Mouse (Mus musculus) hindbrain, embryonic 15.5 days (tissue): Measurements from ENCODE around the gene Sspo. TPM values are rescaled to one million over a fixed set of nuclear protein-coding genes. Genes with fewer than 3 reads are reported as not detected.
"Not testable (repeated sequence)": the region's sequence is repeated elsewhere in the genome, so short reads cannot be mapped to it uniquely, and the experiment has no call there.

Experiments used
- ATAC-seq: fragments of 200-750 bp; cut with Nextera tagmentation; 2 replicates; pipeline ENCODE4 v1.8.0; 2017; ENCODE audit warnings: low read depth, moderate number of reproducible peaks, moderate TSS enrichment; ENCODE audit not compliant: low FRiP score
- H3K27ac ChIP-seq: fragments of 300-500 bp; sonication (generic); replicated peaks from 2 replicates; pipeline ENCODE4 v1.5.1; 2015; ENCODE audit warnings: mild to moderate bottlenecking, inconsistent platforms
- H3K27me3 ChIP-seq: fragments of 300-500 bp; sonication (generic); 2 replicates; pipeline ENCODE4 v1.6.1; 2015; ENCODE audit warnings: control low read depth, inconsistent platforms
- H3K36me3 ChIP-seq: fragments of 300-500 bp; sonication (generic); 2 replicates; pipeline ENCODE4 v1.6.1; 2015; ENCODE audit warnings: control low read depth, inconsistent platforms
- H3K4me1 ChIP-seq: fragments of 300-500 bp; sonication (generic); replicated peaks from 2 replicates; pipeline ENCODE4 v1.6.1; 2015; ENCODE audit warnings: control low read depth, inconsistent platforms
- H3K4me2 ChIP-seq: fragments of 300-500 bp; sonication (generic); 2 replicates; pipeline ENCODE4 v1.6.1; 2015; ENCODE audit warnings: moderate library complexity, mild to moderate bottlenecking, inconsistent platforms
- H3K4me3 ChIP-seq: fragments of 300-500 bp; sonication (generic); 2 replicates; pipeline ENCODE4 v1.5.1; 2015; ENCODE audit warnings: mild to moderate bottlenecking, inconsistent platforms
- H3K9ac ChIP-seq: fragments of 300-500 bp; sonication (generic); 2 replicates; pipeline ENCODE4 v1.6.1; 2015; ENCODE audit warnings: inconsistent platforms
- H3K9me3 ChIP-seq: fragments of 300-500 bp; sonication (generic); 2 replicates; pipeline ENCODE4 v1.6.1; 2016; ENCODE audit warnings: control low read depth, inconsistent platforms
- WGBS: fragments of 180-500 bp; shearing (Covaris S2); methylation state at CpG from one replicate; pipeline ENCODE4 v1.1.7; 2015; 5-methylcytosine and 5-hydroxymethylcytosine counted together
- polyA plus RNA-seq: library from polyadenylated mRNA; unstranded; fragments of >200 nt; fragmentation: Nextera tagmentation; extraction: Ambion mirVana; gene quantifications from 2 replicates; pipeline ENCODE4 v1.2.1, GENCODE M21; 2015

Sspo gene
- polyA plus RNA-seq, 1 experiment from 2014 or later = 0.78 TPM

DNA sequence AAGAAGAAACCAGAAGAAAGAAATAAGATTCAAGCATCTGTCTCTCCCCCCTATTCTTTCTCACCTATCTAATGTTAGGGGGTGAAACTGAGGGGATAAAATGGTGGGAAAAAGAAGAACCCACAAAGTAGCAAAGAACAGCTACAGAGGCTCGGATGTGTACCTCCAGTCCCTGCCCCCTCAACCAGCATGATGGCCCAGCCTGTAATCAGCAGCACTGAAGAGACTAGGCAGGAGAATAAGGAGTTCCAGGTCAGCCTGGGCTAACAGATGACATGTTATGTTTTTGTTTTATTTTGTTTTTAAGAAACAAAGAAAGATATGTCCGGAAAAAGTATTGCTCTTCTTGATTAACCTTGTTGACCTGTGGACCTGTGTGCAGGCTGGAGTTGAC lies 55.8 kb downstream of the Sspo start:
- Histone ChIP-seq H3K36me3 (no peaks in the 10 kb centered on the region), H3K4me2 (peak overlapping the region; percentile 90), H3K4me1 (peaks cover 12% of the 10 kb centered on the region), H3K27ac (no peak overlapping the region), H3K9me3 (no peaks in the 10 kb centered on the region), H3K9ac (no peak overlapping the region), H3K27me3 (no peaks in the 10 kb centered on the region), H3K4me3 (peak overlapping the region; percentile 74)
- 6% methylated on average over 2 of the region's 2 CpGs for WGBS
- ATAC-seq = peak; percentile 56

DNA sequence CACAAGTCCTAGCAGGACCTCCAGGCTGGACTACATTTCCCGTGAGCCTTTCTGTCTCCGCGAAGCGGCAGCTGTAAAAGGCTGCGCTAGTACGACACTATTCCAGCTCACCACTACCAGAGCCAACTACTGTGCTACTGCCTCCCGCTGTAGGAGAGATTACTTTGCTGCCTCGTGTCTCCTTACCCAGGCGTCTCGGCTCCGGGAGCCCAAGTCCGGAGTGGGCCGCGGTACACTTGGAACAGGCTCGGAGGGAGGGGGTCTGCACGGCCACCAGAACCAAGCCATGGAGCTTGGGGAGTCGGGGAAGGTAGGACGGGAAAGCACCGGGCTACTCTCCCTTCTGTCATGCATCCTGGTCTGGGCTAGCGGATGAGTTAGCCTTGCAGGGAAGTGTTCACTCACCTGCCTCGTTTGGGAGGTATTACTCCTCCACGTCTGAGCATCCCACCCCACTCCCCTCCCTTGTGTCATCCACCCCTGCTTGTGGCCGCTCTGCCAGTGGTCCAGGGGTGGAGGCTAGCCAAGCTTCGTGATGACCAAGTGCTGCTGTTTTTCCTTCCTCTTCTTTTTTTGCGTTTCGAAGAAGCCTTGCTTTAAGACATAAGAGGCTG lies 56.3 kb downstream of the Sspo start:
- peaks cover 12% of the 10 kb centered on the region for H3K4me1 ChIP-seq
- peak; percentile 98 for ATAC-seq
- 0% methylated on average over 26 of the region's 26 CpGs for WGBS
- peak overlapping the region; percentile 74 for H3K4me3 ChIP-seq
- H3K9me3 ChIP-seq = no peaks in the 10 kb centered on the region
- H3K27ac ChIP-seq = peak overlapping the region; percentile 74
- H3K4me2 ChIP-seq = peak overlapping the region; percentile 90
- H3K9ac ChIP-seq = peak overlapping the region; percentile 68
- no peaks in the 10 kb centered on the region for H3K36me3 ChIP-seq
- no peaks in the 10 kb centered on the region for H3K27me3 ChIP-seq

DNA sequence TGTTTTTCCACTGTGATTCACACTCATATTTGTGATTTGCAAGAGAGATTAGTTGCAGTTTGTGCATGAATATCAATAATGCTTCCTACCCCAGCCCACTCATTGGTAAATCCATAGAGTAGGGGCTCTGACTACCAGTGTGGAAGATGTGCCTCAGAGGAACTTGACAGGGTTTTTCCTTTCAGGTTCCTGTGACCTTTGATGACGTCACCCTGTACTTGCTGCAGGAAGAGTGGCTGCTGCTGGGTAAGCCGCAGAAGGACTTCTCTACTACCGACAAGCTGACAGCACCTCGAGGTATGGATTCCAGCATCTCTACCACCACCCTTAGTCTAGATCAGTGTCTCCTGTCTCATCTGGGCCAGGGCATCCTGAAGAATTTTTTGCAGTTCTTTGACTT lies 60.1 kb downstream of the Sspo start:
- no peak for ATAC-seq
- Histone ChIP-seq H3K27me3 (no peaks in the 10 kb centered on the region), H3K4me3 (no peak overlapping the region), H3K9me3 (no peaks in the 10 kb centered on the region), H3K4me2 (no peak overlapping the region), H3K36me3 (peaks cover 11% of the 10 kb centered on the region; the same call in 1 of the 2 replicates), H3K27ac (no peak overlapping the region), H3K9ac (no peak overlapping the region), H3K4me1 (peaks cover 12% of the 10 kb centered on the region)
- 75% methylated on average over 4 of the region's 4 CpGs for WGBS

DNA sequence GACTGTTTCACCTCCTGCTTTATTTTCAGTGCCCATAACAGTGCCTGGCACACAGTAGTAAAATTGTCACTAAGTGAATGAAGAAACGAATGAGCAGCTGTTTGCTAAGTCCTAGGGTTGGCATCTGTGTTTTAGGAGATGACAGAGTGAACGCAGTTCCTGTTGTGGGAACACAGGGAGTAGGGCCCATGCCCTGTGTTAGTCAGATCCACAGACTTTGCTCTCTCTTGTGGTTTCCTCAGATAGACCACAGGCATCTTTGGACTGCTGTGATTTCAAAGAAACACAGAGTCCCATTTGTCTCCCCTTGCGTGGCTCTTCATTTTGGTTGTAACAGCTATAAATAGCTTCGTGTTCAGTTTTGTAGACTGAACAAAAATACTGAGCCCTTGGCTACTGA lies 62.4 kb downstream of the Sspo start:
- no peak overlapping the region for H3K27ac ChIP-seq
- peaks cover 3% of the 10 kb centered on the region; the same call in 1 of the 2 replicates for H3K4me1 ChIP-seq
- no peaks in the 10 kb centered on the region for H3K9me3 ChIP-seq
- no peaks in the 10 kb centered on the region for H3K27me3 ChIP-seq
- peaks cover 31% of the 10 kb centered on the region for H3K36me3 ChIP-seq
- 84% methylated on average over 4 of the region's 4 CpGs for WGBS
- no peak overlapping the region for H3K4me2 ChIP-seq
- no peak for ATAC-seq
- H3K9ac ChIP-seq = no peak overlapping the region
- H3K4me3 ChIP-seq = no peak overlapping the region

DNA sequence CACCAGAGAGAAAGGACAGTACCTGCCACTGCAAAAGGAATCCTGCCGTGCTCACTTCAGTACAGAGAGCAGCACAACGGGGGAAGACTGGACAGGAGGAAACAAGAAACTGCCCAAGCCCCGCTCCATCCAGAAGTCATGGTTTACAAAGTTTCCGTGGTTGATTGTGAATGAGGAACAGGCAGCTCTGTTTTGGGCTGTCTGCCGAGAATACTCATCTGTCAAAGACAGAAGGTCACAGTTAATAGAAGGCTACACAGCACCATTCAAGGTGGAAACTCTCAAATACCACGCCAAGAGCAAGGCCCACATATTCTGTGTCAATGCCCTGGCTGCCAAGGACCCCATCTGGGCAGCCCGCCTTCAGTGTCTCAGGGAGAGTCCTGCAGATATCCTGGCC lies 63.8 kb downstream of the Sspo start:
- H3K27ac ChIP-seq = no peak overlapping the region
- 93% methylated on average over 7 of the region's 7 CpGs for WGBS
- no peak overlapping the region for H3K4me3 ChIP-seq
- H3K4me2 ChIP-seq = no peak overlapping the region
- H3K27me3 ChIP-seq = no peaks in the 10 kb centered on the region
- ATAC-seq = no peak
- H3K9me3 ChIP-seq = no peaks in the 10 kb centered on the region
- H3K36me3 ChIP-seq = peaks cover 46% of the 10 kb centered on the region
- no peaks in the 10 kb centered on the region for H3K4me1 ChIP-seq
- no peak overlapping the region for H3K9ac ChIP-seq

DNA sequence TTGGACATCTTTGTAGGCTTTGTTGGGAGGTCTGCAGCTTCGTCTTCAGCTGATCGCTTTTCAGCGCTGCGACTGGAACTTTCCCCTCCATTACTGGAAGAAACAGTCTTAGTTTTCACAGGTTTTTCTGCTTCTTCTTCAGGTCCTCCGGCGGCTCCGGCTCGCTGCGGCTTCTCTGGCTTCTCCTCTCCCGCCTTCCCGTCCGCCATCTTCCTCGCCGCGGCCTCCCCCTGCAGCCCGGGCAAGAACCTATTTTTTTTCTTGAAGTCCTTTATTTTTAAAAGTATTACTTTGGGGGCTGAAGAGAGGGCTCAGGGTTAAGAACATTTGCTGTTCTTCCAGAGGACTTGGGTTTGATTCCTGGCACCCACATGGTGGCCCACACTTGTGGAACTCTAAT lies 76.9 kb downstream of the Sspo start:
- H3K4me3 ChIP-seq, ATAC-seq, H3K9me3 ChIP-seq, H3K27me3 ChIP-seq, H3K4me1 ChIP-seq, H3K9ac ChIP-seq, H3K4me2 ChIP-seq, H3K27ac ChIP-seq: not testable (repeated sequence)
- H3K36me3 ChIP-seq = 0 out of 2 replicates have a peak, but pooled peaks cover 12% of the 10 kb centered on the region
- WGBS = 97% methylated on average over 16 of the region's 16 CpGs

DNA sequence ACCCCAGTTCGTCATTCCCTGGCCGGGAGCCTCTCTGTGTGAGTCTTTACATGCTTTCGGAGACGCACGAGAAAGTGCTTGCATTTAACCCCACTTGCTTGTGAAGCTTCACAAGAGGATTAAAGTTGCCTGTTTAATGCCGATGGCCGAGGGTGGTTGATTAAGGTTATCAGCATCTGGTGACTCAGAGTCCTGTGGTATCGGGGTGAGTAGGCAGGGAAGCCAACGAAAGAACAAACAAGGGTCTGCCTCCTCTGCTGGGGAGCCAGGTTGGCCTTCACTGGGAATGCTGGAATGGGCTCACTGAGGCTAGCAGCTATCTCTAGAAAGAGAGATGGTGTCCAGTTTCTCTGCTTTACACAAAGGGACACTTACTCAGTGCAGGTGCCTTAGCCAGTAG lies 79.9 kb downstream of the Sspo start:
- Histone ChIP-seq H3K9me3 (no peaks in the 10 kb centered on the region), H3K36me3 (0 out of 2 replicates have a peak, but pooled peaks cover 14% of the 10 kb centered on the region)
- no peak for ATAC-seq

GRCm38 (mm10) chr6:48529261-48529660 lies 81.2 kb downstream of the Sspo start:
- Histone ChIP-seq H3K4me2 (no peak overlapping the region), H3K4me1 (no peaks in the 10 kb centered on the region)
- ATAC-seq = no peak

More for the DNA sequence above, 79.9 kb downstream of the Sspo start:
- no peak overlapping the region for H3K4me2 ChIP-seq
- no peak overlapping the region for H3K27ac ChIP-seq
- no peak overlapping the region for H3K4me3 ChIP-seq
- no peaks in the 10 kb centered on the region for H3K27me3 ChIP-seq
- WGBS = 94% methylated on average over 9 of the region's 9 CpGs
- H3K9ac ChIP-seq = no peak overlapping the region
- H3K4me1 ChIP-seq = no peaks in the 10 kb centered on the region

GRCm38 (mm10) chr6:48529871-48530440 lies 81.9 kb downstream of the Sspo start:
- no peaks in the 10 kb centered on the region for H3K9me3 ChIP-seq
- H3K4me2 ChIP-seq = no peak overlapping the region
- no peaks in the 10 kb centered on the region for H3K27me3 ChIP-seq
- H3K27ac ChIP-seq = no peak overlapping the region
- no peak for ATAC-seq
- H3K9ac ChIP-seq = no peak overlapping the region
- 0 out of 2 replicates have a peak, but pooled peaks cover 14% of the 10 kb centered on the region for H3K36me3 ChIP-seq
- 82% methylated on average over 16 of the region's 16 CpGs for WGBS
- H3K4me1 ChIP-seq = no peaks in the 10 kb centered on the region
- H3K4me3 ChIP-seq = no peak overlapping the region

More at GRCm38 (mm10) chr6:48529261-48529660, 81.2 kb downstream of the Sspo start:
- WGBS = 82% methylated on average over 14 of the region's 14 CpGs
- no peak overlapping the region for H3K4me3 ChIP-seq
- H3K36me3 ChIP-seq = 0 out of 2 replicates have a peak, but pooled peaks cover 14% of the 10 kb centered on the region
- H3K9me3 ChIP-seq = no peaks in the 10 kb centered on the region
- no peaks in the 10 kb centered on the region for H3K27me3 ChIP-seq
- no peak overlapping the region for H3K9ac ChIP-seq
- H3K27ac ChIP-seq = no peak overlapping the region

- ATAC-seq = no peak
- H3K4me3 ChIP-seq = no peak overlapping the region
- WGBS = 85% methylated on average over 2 of the region's 2 CpGs
Observed at GRCm38 (mm10) chr6:48530862-48531261, 82.8 kb downstream of the Sspo start.

DNA sequence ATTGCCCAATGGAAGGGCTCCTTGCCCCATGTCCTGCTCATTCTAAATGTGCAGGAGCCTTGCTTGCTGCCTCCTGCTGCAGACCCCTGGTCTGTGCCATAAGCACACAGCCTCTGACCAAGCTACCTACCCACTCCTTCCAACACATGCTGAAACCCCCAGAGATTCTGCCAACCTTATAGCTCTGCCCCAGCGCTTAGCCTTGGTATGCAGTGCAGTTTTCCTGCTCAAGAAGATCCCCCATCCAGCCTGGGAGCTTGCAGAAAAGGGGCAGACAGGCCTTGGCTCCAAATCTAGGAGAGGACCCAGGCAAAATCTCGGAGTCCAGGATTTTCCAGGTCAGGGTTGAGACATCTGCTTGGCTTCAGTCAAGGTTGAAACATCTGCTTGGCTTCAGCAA lies 85.4 kb downstream of the Sspo start:
- peaks cover 16% of the 10 kb centered on the region for H3K4me1 ChIP-seq
- ATAC-seq = no peak
- no peak overlapping the region for H3K4me2 ChIP-seq
- H3K9ac ChIP-seq = no peak overlapping the region
- H3K36me3 ChIP-seq = 0 out of 2 replicates have a peak, but pooled peaks cover 2% of the 10 kb centered on the region
- no peaks in the 10 kb centered on the region for H3K27me3 ChIP-seq
- WGBS = 79% methylated on average over 2 of the region's 2 CpGs
- H3K4me3 ChIP-seq = no peak overlapping the region
- no peaks in the 10 kb centered on the region for H3K9me3 ChIP-seq
- no peak overlapping the region for H3K27ac ChIP-seq

More at GRCm38 (mm10) chr6:48530862-48531261, 82.8 kb downstream of the Sspo start:
- Histone ChIP-seq H3K4me1 (no peaks in the 10 kb centered on the region), H3K27ac (no peak overlapping the region), H3K27me3 (no peaks in the 10 kb centered on the region), H3K9me3 (no peaks in the 10 kb centered on the region), H3K4me2 (no peak overlapping the region), H3K9ac (no peak overlapping the region), H3K36me3 (0 out of 2 replicates have a peak, but pooled peaks cover 10% of the 10 kb centered on the region)

DNA sequence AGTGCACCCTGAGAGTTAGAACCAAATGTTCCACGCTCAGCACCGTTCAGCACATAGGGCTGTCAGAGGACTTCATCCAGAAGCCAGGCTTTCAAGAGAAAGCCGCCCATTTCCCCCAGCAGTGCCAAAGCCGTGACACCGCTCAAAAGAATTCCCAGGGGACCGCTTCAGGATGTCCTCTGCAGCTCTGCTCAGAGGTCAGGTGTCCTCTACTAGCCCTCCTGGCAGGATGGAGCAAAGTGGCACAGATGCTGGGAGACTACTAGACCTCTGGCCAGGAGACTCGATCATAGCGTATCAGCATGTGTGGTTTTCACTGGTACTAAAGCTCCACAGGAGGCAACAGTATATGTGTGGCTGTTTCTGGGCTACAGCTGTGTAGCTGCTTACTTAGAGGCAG lies 86.9 kb downstream of the Sspo start:
- Histone ChIP-seq H3K4me1 (peaks cover 28% of the 10 kb centered on the region), H3K27me3 (no peaks in the 10 kb centered on the region), H3K9me3 (no peaks in the 10 kb centered on the region), H3K36me3 (0 out of 2 replicates have a peak, but pooled peaks cover 2% of the 10 kb centered on the region), H3K4me3 (no peak overlapping the region), H3K9ac (no peak overlapping the region), H3K4me2 (no peak overlapping the region), H3K27ac (no peak overlapping the region)
- WGBS = 85% methylated on average over 8 of the region's 8 CpGs
- ATAC-seq = no peak
